Mouse (Mus musculus): ENCODE measurements around the gene Actr6. TPM values are rescaled to one million over a fixed set of nuclear protein-coding genes. Genes with fewer than 3 reads are reported as not detected.
A peak's percentile ranks its signal among the peaks of the same experiment; 100 is the strongest.

Gene Actr6
- polyA plus RNA-seq, 1 experiment from 2014 or later: 58.4 TPM

- Histone ChIP-seq H3K9me3 (ENCODE audit: control insufficient read depth, low read length) (no peaks in the 10 kb centered on the region), H3K4me1 (replicated peaks; ENCODE audit: control insufficient read depth, insufficient read depth, low read length) (peaks cover 15% of the 10 kb centered on the region), H3K4me3 (replicated peaks; ENCODE audit: low read length) (no peak overlapping the region), H3K27ac (no peak overlapping the region), H3K36me3 (replicated peaks; ENCODE audit: control insufficient read depth, insufficient read depth) (peaks cover 3% of the 10 kb centered on the region; the same call in 1 of the 2 replicates), H3K27me3 (ENCODE audit: control insufficient read depth, insufficient read depth, low read length) (no peaks in the 10 kb centered on the region), H3K4me2 (replicated peaks) (no peak overlapping the region), H3K9ac (no peak overlapping the region)
- 80% methylated on average over 2 of the region's 2 CpGs for WGBS
- no peak for DNase-seq (ENCODE audit: low spot score)
- ATAC-seq (ENCODE audit: low FRiP score): no peak
These were observed 44.6 kb downstream of the Actr6 start for GRCm38 (mm10) chr10:89687455-89687854.

DNA sequence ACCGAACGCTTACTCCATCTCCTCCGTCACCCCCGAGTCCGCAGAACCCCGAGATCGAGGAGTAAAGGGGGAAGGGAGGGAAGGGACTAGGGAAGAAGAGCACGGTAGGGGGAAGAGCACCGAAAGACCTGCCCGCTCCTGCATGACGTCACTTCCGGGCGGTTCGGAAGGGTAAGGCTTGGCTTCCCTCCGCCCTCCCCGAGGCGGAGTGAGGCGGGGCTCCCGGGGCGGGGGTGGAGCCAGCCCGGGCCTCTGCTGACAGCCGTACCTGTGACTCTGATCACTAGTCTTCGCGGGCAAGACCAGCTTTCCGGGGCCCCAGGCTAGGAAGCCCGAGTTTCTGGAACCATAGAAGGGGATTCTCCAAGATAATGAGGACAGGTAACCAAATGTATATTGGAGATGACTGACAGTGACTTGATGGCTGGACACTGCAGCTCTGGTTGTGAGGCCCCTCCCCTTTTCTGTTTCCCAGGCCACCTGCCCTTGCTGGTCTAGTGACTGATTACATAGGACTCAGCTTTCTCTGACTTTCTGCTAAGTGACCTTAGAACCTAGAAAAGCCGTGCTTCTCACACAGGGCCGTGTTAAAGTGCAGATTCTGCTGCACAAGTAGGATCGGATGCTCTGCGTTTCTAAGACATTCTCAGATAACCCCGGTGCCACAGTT lies 45.8 kb downstream of the Actr6 start, which contains the start of gene Scyl2:
TSS of gene Scyl2 (minus strand) at position 147 of the 670 bp plus-strand sequence.
- H3K27ac ChIP-seq: peak within 1 kb of the TSS; percentile 71
- ATAC-seq (ENCODE audit: low FRiP score): peak; percentile 99
- 6% methylated on average over 31 of the region's 31 CpGs for WGBS
- DNase-seq (ENCODE audit: low spot score): peak; percentile 97
- H3K4me3 ChIP-seq (replicated peaks; ENCODE audit: low read length): peak within 1 kb of the TSS; percentile 93
- H3K36me3 ChIP-seq (replicated peaks; ENCODE audit: control insufficient read depth, insufficient read depth): peaks cover 3% of the 10 kb centered on the region; the same call in 1 of the 2 replicates
- no peaks in the 10 kb centered on the region for H3K9me3 ChIP-seq (ENCODE audit: control insufficient read depth, low read length)
- H3K9ac ChIP-seq: peak within 1 kb of the TSS; percentile 90
- H3K27me3 ChIP-seq (ENCODE audit: control insufficient read depth, insufficient read depth, low read length): no peaks in the 10 kb centered on the region
- peaks cover 15% of the 10 kb centered on the region for H3K4me1 ChIP-seq (replicated peaks; ENCODE audit: control insufficient read depth, insufficient read depth, low read length)
- peak within 1 kb of the TSS; percentile 79 for H3K4me2 ChIP-seq (replicated peaks)

- Histone ChIP-seq H3K27ac (peak overlapping the region; percentile 71), H3K9ac (peak overlapping the region; percentile 90), H3K4me2 (replicated peaks) (peak overlapping the region; percentile 79), H3K4me1 (replicated peaks; ENCODE audit: control insufficient read depth, insufficient read depth, low read length) (peaks cover 15% of the 10 kb centered on the region), H3K36me3 (replicated peaks; ENCODE audit: control insufficient read depth, insufficient read depth) (0 out of 2 replicates have a peak, but pooled peaks cover 3% of the 10 kb centered on the region), H3K4me3 (replicated peaks; ENCODE audit: low read length) (peak overlapping the region; percentile 93), H3K9me3 (ENCODE audit: control insufficient read depth, low read length) (no peaks in the 10 kb centered on the region), H3K27me3 (ENCODE audit: control insufficient read depth, insufficient read depth, low read length) (no peaks in the 10 kb centered on the region)
- ATAC-seq (ENCODE audit: low FRiP score) (peak; percentile 81), DNase-seq (ENCODE audit: low spot score) (no peak)
- WGBS: 1% methylated on average over 48 of the region's 51 CpGs
These were observed 46.5 kb downstream of the Actr6 start for GRCm38 (mm10) chr10:89685391-89686138.

- no peak for ATAC-seq (ENCODE audit: low FRiP score)
- 81% methylated on average over 10 of the region's 10 CpGs for WGBS
- DNase-seq (ENCODE audit: low spot score): no peak
- no peak overlapping the region for H3K4me2 ChIP-seq (replicated peaks)
- H3K9me3 ChIP-seq (ENCODE audit: control insufficient read depth, low read length): no peaks in the 10 kb centered on the region
- H3K27ac ChIP-seq: no peak overlapping the region
- H3K27me3 ChIP-seq (ENCODE audit: control insufficient read depth, insufficient read depth, low read length): no peaks in the 10 kb centered on the region
- peaks cover 15% of the 10 kb centered on the region for H3K4me1 ChIP-seq (replicated peaks; ENCODE audit: control insufficient read depth, insufficient read depth, low read length)
- no peak overlapping the region for H3K4me3 ChIP-seq (replicated peaks; ENCODE audit: low read length)
- peaks cover 3% of the 10 kb centered on the region; the same call in 1 of the 2 replicates for H3K36me3 ChIP-seq (replicated peaks; ENCODE audit: control insufficient read depth, insufficient read depth)
- no peak overlapping the region for H3K9ac ChIP-seq
These were observed 49.1 kb downstream of the Actr6 start for GRCm38 (mm10) chr10:89682961-89683360.

- peaks cover 3% of the 10 kb centered on the region; the same call in 1 of the 2 replicates for H3K36me3 ChIP-seq (replicated peaks; ENCODE audit: control insufficient read depth, insufficient read depth)
- no peak overlapping the region for H3K4me3 ChIP-seq (replicated peaks; ENCODE audit: low read length)
- peaks cover 15% of the 10 kb centered on the region for H3K4me1 ChIP-seq (replicated peaks; ENCODE audit: control insufficient read depth, insufficient read depth, low read length)
- WGBS: 100% methylated on average over 1 of the region's 1 CpGs
- no peaks in the 10 kb centered on the region for H3K27me3 ChIP-seq (ENCODE audit: control insufficient read depth, insufficient read depth, low read length)
- DNase-seq (ENCODE audit: low spot score): no peak
- H3K9me3 ChIP-seq (ENCODE audit: control insufficient read depth, low read length): no peaks in the 10 kb centered on the region
- no peak overlapping the region for H3K9ac ChIP-seq
- H3K4me2 ChIP-seq (replicated peaks): no peak overlapping the region
- no peak overlapping the region for H3K27ac ChIP-seq
- ATAC-seq (ENCODE audit: low FRiP score): no peak
These were observed 49.9 kb downstream of the Actr6 start for GRCm38 (mm10) chr10:89682157-89682556.

GRCm38 (mm10) chr10:89681706-89682105 lies 50.4 kb downstream of the Actr6 start:
- ATAC-seq (ENCODE audit: low FRiP score): no peak
- no peaks in the 10 kb centered on the region for H3K9me3 ChIP-seq (ENCODE audit: control insufficient read depth, low read length)

DNA sequence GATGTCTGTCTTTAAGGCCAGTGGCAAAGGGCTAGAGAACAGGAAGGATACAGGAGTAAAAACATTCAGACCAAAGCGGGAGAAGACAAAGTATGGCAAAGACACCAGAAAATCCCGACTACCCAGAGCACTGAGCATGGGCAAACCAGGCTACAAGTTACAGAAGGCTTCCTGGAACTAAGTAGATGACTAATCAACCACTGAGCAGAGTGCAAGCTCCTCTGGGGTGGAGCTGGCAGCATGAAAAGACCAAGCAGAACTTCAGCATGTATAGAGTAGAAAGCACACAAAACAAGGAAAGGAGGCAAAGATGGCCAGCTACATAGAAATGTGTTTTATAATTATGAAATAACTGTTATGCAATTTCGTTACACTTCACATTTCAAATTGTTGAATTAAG lies 51.6 kb downstream of the Actr6 start:
- WGBS: 92% methylated on average over 3 of the region's 3 CpGs
- no peak overlapping the region for H3K4me2 ChIP-seq (replicated peaks)

More at GRCm38 (mm10) chr10:89681706-89682105, 50.4 kb downstream of the Actr6 start:
- no peak for DNase-seq (ENCODE audit: low spot score)
- WGBS: 96% methylated on average over 4 of the region's 4 CpGs
- H3K27ac ChIP-seq: no peak overlapping the region
- peaks cover 12% of the 10 kb centered on the region for H3K4me1 ChIP-seq (replicated peaks; ENCODE audit: control insufficient read depth, insufficient read depth, low read length)
- H3K36me3 ChIP-seq (replicated peaks; ENCODE audit: control insufficient read depth, insufficient read depth): peaks cover 3% of the 10 kb centered on the region; the same call in 1 of the 2 replicates
- H3K4me2 ChIP-seq (replicated peaks): no peak overlapping the region
- no peak overlapping the region for H3K4me3 ChIP-seq (replicated peaks; ENCODE audit: low read length)
- H3K27me3 ChIP-seq (ENCODE audit: control insufficient read depth, insufficient read depth, low read length): no peaks in the 10 kb centered on the region
- no peak overlapping the region for H3K9ac ChIP-seq

DNA sequence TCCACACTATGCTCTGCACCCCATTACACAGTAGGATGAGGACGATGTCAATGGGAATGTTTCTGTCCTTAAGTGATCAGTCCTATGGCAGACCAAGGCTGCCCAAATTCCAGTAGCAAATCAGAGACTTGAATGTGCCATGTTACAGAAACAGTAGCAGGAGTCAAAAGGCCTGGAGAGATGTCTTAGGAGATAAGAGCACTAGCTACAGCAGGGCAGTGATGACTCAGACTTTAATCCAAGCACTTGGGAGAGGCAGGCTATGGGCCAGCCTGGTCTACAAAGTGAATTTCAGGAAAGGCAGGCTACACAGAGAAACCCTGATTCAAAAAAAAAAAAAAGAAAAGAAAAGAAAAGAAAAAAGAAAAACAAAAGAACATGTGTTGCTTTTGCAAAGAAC lies 52.6 kb downstream of the Actr6 start:
- DNase-seq (ENCODE audit: low spot score) (no peak), ATAC-seq (ENCODE audit: low FRiP score) (no peak)
- Histone ChIP-seq H3K4me2 (replicated peaks) (no peak overlapping the region), H3K4me1 (replicated peaks; ENCODE audit: control insufficient read depth, insufficient read depth, low read length) (peaks cover 2% of the 10 kb centered on the region), H3K9me3 (ENCODE audit: control insufficient read depth, low read length) (no peaks in the 10 kb centered on the region), H3K27me3 (ENCODE audit: control insufficient read depth, insufficient read depth, low read length) (no peaks in the 10 kb centered on the region), H3K36me3 (replicated peaks; ENCODE audit: control insufficient read depth, insufficient read depth) (peaks cover 3% of the 10 kb centered on the region; the same call in 1 of the 2 replicates), H3K9ac (no peak overlapping the region), H3K4me3 (replicated peaks; ENCODE audit: low read length) (no peak overlapping the region), H3K27ac (no peak overlapping the region)
- whole genome bisulfite sequencing: 98% methylated on average over 1 of the region's 1 CpGs

More for the DNA sequence above, 51.6 kb downstream of the Actr6 start:
- Histone ChIP-seq H3K9me3 (ENCODE audit: control insufficient read depth, low read length) (no peaks in the 10 kb centered on the region), H3K36me3 (replicated peaks; ENCODE audit: control insufficient read depth, insufficient read depth) (peaks cover 3% of the 10 kb centered on the region; the same call in 1 of the 2 replicates), H3K4me1 (replicated peaks; ENCODE audit: control insufficient read depth, insufficient read depth, low read length) (peaks cover 11% of the 10 kb centered on the region), H3K9ac (no peak overlapping the region), H3K27me3 (ENCODE audit: control insufficient read depth, insufficient read depth, low read length) (no peaks in the 10 kb centered on the region), H3K27ac (no peak overlapping the region), H3K4me3 (replicated peaks; ENCODE audit: low read length) (no peak overlapping the region)
- ATAC-seq (ENCODE audit: low FRiP score) (no peak), DNase-seq (ENCODE audit: low spot score) (no peak)

DNA sequence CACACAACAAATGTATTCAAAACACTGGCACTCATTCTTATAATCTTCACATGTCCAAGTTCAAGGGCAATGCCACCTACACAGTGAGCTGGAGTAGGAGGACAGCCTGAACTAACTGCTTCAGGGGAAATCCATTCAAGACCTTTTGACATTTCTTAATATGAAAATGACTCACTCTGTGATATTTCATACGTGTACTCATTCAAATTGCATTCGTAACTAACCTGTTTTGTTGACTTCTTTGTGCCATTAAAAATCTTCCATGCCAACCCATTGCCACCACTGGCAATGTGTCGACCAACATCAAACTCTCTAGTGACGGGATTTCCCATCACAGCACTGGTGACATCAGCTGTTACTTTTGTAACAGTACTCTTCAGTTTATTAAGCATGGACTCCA lies 54.0 kb downstream of the Actr6 start:
- ATAC-seq (ENCODE audit: low FRiP score) (no peak), DNase-seq (ENCODE audit: low spot score) (no peak)
- H3K27ac ChIP-seq: no peak overlapping the region
- no peak overlapping the region for H3K9ac ChIP-seq
- H3K27me3 ChIP-seq (ENCODE audit: control insufficient read depth, insufficient read depth, low read length): no peaks in the 10 kb centered on the region
- no peaks in the 10 kb centered on the region for H3K4me1 ChIP-seq (replicated peaks; ENCODE audit: control insufficient read depth, insufficient read depth, low read length)
- H3K36me3 ChIP-seq (replicated peaks; ENCODE audit: control insufficient read depth, insufficient read depth): no peaks in the 10 kb centered on the region; the same call in 1 of the 2 replicates
- 92% methylated on average over 4 of the region's 4 CpGs for WGBS
- H3K4me2 ChIP-seq (replicated peaks): no peak overlapping the region
- no peaks in the 10 kb centered on the region for H3K9me3 ChIP-seq (ENCODE audit: control insufficient read depth, low read length)
- no peak overlapping the region for H3K4me3 ChIP-seq (replicated peaks; ENCODE audit: low read length)

All from hindbrain, embryonic 14.5 days (tissue).